Mouse (Mus musculus): Measurements from ENCODE around the gene Ak2. TPM values are rescaled to one million over a fixed set of nuclear protein-coding genes. Genes with fewer than 3 reads are reported as not detected.

The Ak2 gene
- polyA plus RNA-seq, 1 experiment, result 204 TPM

DNA sequence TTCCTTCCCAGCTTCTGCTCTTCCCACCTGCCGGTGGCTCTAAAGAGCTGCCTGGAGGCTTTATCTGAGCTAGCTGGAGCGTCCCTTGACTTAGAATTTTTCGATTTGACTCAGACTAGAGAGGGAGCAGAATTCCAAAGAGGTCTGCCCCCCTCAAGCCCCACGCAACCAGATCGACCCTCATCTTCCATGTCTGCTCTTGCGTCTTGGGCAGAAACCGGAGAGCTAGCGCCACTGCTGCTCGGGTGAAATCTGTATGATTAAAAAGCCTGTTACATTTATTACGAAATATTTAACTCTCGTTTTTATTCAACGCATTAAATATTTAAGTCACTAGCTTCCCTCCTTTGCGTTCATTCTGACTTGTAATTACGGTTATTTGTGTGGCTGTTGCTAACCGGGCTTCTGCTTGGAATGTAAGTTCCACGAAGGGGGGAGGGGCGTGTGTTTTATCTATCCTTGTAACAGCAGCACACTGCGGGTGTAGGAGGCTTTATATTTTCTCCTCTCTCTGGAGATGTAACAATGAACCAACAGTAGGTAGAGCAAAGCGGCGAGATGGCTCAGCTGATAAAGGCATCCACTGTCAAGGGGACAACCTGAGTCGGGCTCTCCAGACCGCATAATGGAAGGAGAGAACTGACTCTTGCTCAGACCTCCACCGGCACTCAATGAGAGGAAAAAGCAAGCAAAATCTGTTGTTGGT lies 57.7 kb downstream of the Ak2 start:
- Histone ChIP-seq H3K36me3 (ENCODE audit: control insufficient read depth, insufficient read depth, low read length, poor library complexity, severe bottlenecking) (no peaks in the 10 kb centered on the region), H3K9me3 (replicated peaks; ENCODE audit: control insufficient read depth, insufficient read depth, low read length, poor library complexity, severe bottlenecking) (no peaks in the 10 kb centered on the region), H3K9ac (ENCODE audit: low read depth, poor library complexity, severe bottlenecking) (peak overlapping the region; percentile 63), H3K4me3 (ENCODE audit: low read depth, low read length) (peak overlapping the region; percentile 77), H3K4me1 (ENCODE audit: control insufficient read depth, insufficient read depth, low read length) (peaks cover 10% of the 10 kb centered on the region), H3K27ac (ENCODE audit: insufficient read depth, low read length) (no peak overlapping the region), H3K27me3 (ENCODE audit: control insufficient read depth, insufficient read depth, low read length, poor library complexity, severe bottlenecking) (no peaks in the 10 kb centered on the region)
- TF ChIP-seq EP300 (IDR thresholded peaks at IDR 0.05; ENCODE audit: insufficient read depth, low read depth, low read length) (no peak), POLR2A (IDR thresholded peaks at IDR 0.05; ENCODE audit: insufficient read depth, low read length) (no peak), CTCF (IDR thresholded peaks at IDR 0.05; ENCODE audit: low read depth, low read length) (no peak)

DNA sequence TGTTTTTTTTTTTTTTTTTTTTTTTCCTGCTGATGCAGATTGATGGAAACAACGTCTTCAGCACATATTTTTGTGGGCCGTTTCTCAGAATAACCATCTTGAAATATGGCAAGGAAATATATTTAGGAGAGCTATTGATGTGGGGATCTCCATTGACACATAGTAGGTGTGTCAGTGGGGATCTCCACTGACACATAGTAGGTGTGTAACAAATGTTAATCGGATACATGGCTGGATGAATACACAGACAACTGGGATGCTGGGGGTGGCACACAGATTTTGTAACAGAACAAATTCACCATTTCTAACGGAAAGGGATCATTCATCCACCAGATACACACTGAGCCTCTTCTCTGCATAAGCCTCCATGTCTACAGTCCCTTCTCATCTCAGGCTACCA lies 58.6 kb downstream of the Ak2 start:
- Histone ChIP-seq H3K4me3 (ENCODE audit: low read depth, low read length) (no peak overlapping the region), H3K4me1 (ENCODE audit: control insufficient read depth, insufficient read depth, low read length) (peaks cover 10% of the 10 kb centered on the region), H3K9me3 (replicated peaks; ENCODE audit: control insufficient read depth, insufficient read depth, low read length, poor library complexity, severe bottlenecking) (no peaks in the 10 kb centered on the region), H3K27me3 (ENCODE audit: control insufficient read depth, insufficient read depth, low read length, poor library complexity, severe bottlenecking) (no peaks in the 10 kb centered on the region), H3K36me3 (ENCODE audit: control insufficient read depth, insufficient read depth, low read length, poor library complexity, severe bottlenecking) (no peaks in the 10 kb centered on the region), H3K27ac (ENCODE audit: insufficient read depth, low read length) (no peak overlapping the region), H3K9ac (ENCODE audit: low read depth, poor library complexity, severe bottlenecking) (no peak overlapping the region)
- TF ChIP-seq EP300 (IDR thresholded peaks at IDR 0.05; ENCODE audit: insufficient read depth, low read depth, low read length), result no peak
- no peak for TF ChIP-seq CTCF (IDR thresholded peaks at IDR 0.05; ENCODE audit: low read depth, low read length)
- TF ChIP-seq POLR2A (IDR thresholded peaks at IDR 0.05; ENCODE audit: insufficient read depth, low read length), result no peak

DNA sequence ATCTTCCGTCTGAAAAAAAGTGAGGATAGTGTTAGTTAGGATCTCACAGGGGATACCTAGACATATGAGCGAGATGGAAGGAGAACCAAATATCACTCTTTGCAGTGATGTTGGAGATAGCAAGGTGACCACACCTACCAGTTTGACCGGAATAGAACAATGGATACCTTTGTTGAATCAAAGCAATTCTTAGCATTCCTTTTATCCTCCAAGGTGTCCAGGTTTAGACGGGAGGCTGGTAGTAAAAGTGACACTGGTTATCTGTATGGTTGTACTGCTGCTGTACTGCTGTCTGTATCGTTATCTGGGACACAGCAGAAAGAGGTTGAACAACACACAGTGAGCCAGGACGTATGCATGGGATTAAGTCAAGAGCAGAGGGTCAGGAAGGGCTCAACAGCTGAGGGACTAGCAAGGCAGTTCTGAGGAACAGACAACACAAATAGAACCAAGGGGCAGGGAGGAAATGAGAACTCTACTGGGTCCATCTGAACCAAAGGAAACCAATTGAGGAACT lies 59.2 kb downstream of the Ak2 start:
- peak overlapping the region; percentile 16; the same call in 1 of the 2 replicates for H3K27ac ChIP-seq (ENCODE audit: insufficient read depth, low read length)
- H3K9ac ChIP-seq (ENCODE audit: low read depth, poor library complexity, severe bottlenecking), result no peak overlapping the region
- H3K4me3 ChIP-seq (ENCODE audit: low read depth, low read length), result no peak overlapping the region
- TF ChIP-seq CTCF (IDR thresholded peaks at IDR 0.05; ENCODE audit: low read depth, low read length), result no peak
- no peak for TF ChIP-seq POLR2A (IDR thresholded peaks at IDR 0.05; ENCODE audit: insufficient read depth, low read length)
- no peak for TF ChIP-seq EP300 (IDR thresholded peaks at IDR 0.05; ENCODE audit: insufficient read depth, low read depth, low read length)
- H3K27me3 ChIP-seq (ENCODE audit: control insufficient read depth, insufficient read depth, low read length, poor library complexity, severe bottlenecking), result no peaks in the 10 kb centered on the region
- no peaks in the 10 kb centered on the region for H3K9me3 ChIP-seq (replicated peaks; ENCODE audit: control insufficient read depth, insufficient read depth, low read length, poor library complexity, severe bottlenecking)
- H3K4me1 ChIP-seq (ENCODE audit: control insufficient read depth, insufficient read depth, low read length), result peaks cover 10% of the 10 kb centered on the region
- no peaks in the 10 kb centered on the region for H3K36me3 ChIP-seq (ENCODE audit: control insufficient read depth, insufficient read depth, low read length, poor library complexity, severe bottlenecking)

DNA sequence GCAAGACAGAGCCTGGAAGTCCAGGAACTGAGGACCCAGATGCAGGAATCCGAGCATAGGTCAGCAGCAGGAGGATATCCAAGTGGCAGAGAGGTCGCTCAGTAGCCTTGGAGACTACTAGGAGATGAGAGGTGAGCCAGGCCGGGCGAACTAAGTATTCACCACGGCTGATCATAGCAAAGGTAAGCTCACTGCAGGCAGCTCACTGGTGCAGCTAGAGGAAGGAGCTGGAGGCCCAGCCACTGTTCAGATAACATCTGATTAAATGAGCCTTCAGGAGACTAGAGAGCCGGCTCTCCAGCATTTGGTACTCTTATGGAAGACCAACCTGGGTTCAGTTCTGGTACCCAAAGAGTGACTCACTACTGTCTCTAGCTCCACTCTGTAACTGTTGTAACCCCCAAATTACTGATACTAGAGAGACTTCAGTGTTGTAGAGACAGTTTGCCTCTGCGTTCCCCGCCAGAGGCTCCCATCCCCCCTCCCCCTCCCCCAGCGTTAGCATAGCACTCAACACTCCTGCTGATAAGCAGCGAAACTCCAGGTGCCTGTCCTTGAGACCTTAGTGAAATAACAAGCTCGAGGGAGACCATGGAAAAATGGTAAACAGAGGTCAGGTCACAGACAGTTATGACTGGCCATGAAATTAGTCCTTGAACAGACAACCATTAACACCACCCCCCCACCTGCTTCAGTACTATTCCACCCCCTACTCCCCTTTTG lies 59.9 kb downstream of the Ak2 start:
- no peaks in the 10 kb centered on the region for H3K36me3 ChIP-seq (ENCODE audit: control insufficient read depth, insufficient read depth, low read length, poor library complexity, severe bottlenecking)
- peaks cover 10% of the 10 kb centered on the region for H3K4me1 ChIP-seq (ENCODE audit: control insufficient read depth, insufficient read depth, low read length)
- H3K9ac ChIP-seq (ENCODE audit: low read depth, poor library complexity, severe bottlenecking), result 0 out of 2 replicates have a peak overlapping the region, but pooled peaks have one; percentile 13
- no peaks in the 10 kb centered on the region for H3K27me3 ChIP-seq (ENCODE audit: control insufficient read depth, insufficient read depth, low read length, poor library complexity, severe bottlenecking)
- TF ChIP-seq EP300 (IDR thresholded peaks at IDR 0.05; ENCODE audit: insufficient read depth, low read depth, low read length), result peak; percentile 55
- no peak for TF ChIP-seq CTCF (IDR thresholded peaks at IDR 0.05; ENCODE audit: low read depth, low read length)
- no peak for TF ChIP-seq POLR2A (IDR thresholded peaks at IDR 0.05; ENCODE audit: insufficient read depth, low read length)
- H3K27ac ChIP-seq (ENCODE audit: insufficient read depth, low read length), result peak overlapping the region; percentile 16; the same call in 1 of the 2 replicates
- no peaks in the 10 kb centered on the region for H3K9me3 ChIP-seq (replicated peaks; ENCODE audit: control insufficient read depth, insufficient read depth, low read length, poor library complexity, severe bottlenecking)
- H3K4me3 ChIP-seq (ENCODE audit: low read depth, low read length), result no peak overlapping the region

DNA sequence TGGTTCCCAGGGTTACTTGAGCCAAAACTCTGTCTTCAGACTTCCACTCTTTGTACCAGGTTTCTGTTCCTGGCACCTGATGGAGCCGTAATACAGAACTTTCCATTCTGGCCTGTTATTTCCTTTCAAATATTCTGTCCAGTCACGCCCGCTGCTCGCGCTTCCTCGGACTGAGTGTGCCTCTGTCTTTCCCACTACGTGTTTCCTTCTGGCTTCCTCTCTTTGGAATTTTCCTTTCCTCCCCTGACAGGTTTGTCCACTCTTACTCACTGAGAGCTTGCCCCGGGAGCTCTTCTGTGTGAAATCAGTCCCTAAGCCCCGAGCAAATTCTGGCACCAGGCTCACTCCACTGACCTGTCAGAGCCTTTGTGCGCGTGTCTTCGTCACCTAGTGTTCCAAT lies 63.0 kb downstream of the Ak2 start:
- no peaks in the 10 kb centered on the region for H3K36me3 ChIP-seq (ENCODE audit: control insufficient read depth, insufficient read depth, low read length, poor library complexity, severe bottlenecking)
- no peak for TF ChIP-seq EP300 (IDR thresholded peaks at IDR 0.05; ENCODE audit: insufficient read depth, low read depth, low read length)
- no peak for TF ChIP-seq CTCF (IDR thresholded peaks at IDR 0.05; ENCODE audit: low read depth, low read length)
- no peak for TF ChIP-seq POLR2A (IDR thresholded peaks at IDR 0.05; ENCODE audit: insufficient read depth, low read length)
- peaks cover 4% of the 10 kb centered on the region for H3K4me1 ChIP-seq (ENCODE audit: control insufficient read depth, insufficient read depth, low read length)
- H3K9ac ChIP-seq (ENCODE audit: low read depth, poor library complexity, severe bottlenecking), result no peak overlapping the region
- no peaks in the 10 kb centered on the region for H3K27me3 ChIP-seq (ENCODE audit: control insufficient read depth, insufficient read depth, low read length, poor library complexity, severe bottlenecking)
- no peak overlapping the region for H3K4me3 ChIP-seq (ENCODE audit: low read depth, low read length)
- no peaks in the 10 kb centered on the region for H3K9me3 ChIP-seq (replicated peaks; ENCODE audit: control insufficient read depth, insufficient read depth, low read length, poor library complexity, severe bottlenecking)
- H3K27ac ChIP-seq (ENCODE audit: insufficient read depth, low read length), result no peak overlapping the region
